Mouse (Mus musculus): Measurements from ENCODE around the gene Hes2. TPM values are rescaled to one million over a fixed set of nuclear protein-coding genes. Genes with fewer than 3 reads are reported as not detected.

Hes2 gene
- total and polyA plus RNA-seq, 2 experiments from 2014 or later, result not detected

GRCm38 (mm10) chr4:152125161-152126025, 33.3 kb upstream of the Hes2 start:
- DNase-seq (ENCODE audit: low spot score), result peak; percentile 25
- no peak overlapping the region for H3K9ac ChIP-seq (replicated peaks; ENCODE audit: low read length)

GRCm38 (mm10) chr4:152126026-152126920, 32.4 kb upstream of the Hes2 start:
- Histone ChIP-seq H3K9ac (replicated peaks; ENCODE audit: low read length) (peak overlapping the region; percentile 5; the same call in 1 of the 2 replicates), H3K36me3 (ENCODE audit: insufficient read depth, low read length) (no peaks in the 10 kb centered on the region), H3K4me2 (ENCODE audit: low read depth, low read length) (peak overlapping the region; percentile 50), H3K4me1 (ENCODE audit: insufficient read depth, low read length) (peaks cover 24% of the 10 kb centered on the region), H3K27me3 (ENCODE audit: insufficient read depth, low read length) (peaks cover 86% of the 10 kb centered on the region), H3K27ac (no peak overlapping the region), H3K4me3 (ENCODE audit: low read length) (peak overlapping the region; percentile 24), H3K9me3 (ENCODE audit: low read length) (no peaks in the 10 kb centered on the region)
- DNase-seq (ENCODE audit: low spot score), result peak; percentile 45
- peak; percentile 22; the same call in 1 of the 2 replicates for TF ChIP-seq CTCF (IDR thresholded peaks at IDR 0.05; ENCODE audit: low read depth)
- WGBS, result 2% methylated on average over 65 of the region's 65 CpGs
- ATAC-seq, result no peak

More at GRCm38 (mm10) chr4:152125161-152126025, 33.3 kb upstream of the Hes2 start:
- no peak for TF ChIP-seq CTCF (IDR thresholded peaks at IDR 0.05; ENCODE audit: low read depth)
- Histone ChIP-seq H3K36me3 (ENCODE audit: insufficient read depth, low read length) (no peaks in the 10 kb centered on the region), H3K4me2 (ENCODE audit: low read depth, low read length) (peak overlapping the region; percentile 50), H3K4me3 (ENCODE audit: low read length) (peak overlapping the region; percentile 24), H3K4me1 (ENCODE audit: insufficient read depth, low read length) (peaks cover 15% of the 10 kb centered on the region; the same call in 1 of the 2 replicates), H3K27me3 (ENCODE audit: insufficient read depth, low read length) (peaks cover 91% of the 10 kb centered on the region), H3K9me3 (ENCODE audit: low read length) (no peaks in the 10 kb centered on the region), H3K27ac (no peak overlapping the region)
- 7% methylated on average over 56 of the region's 56 CpGs for WGBS
- ATAC-seq, result no peak; the same call in 1 of the 2 replicates

GRCm38 (mm10) chr4:152127884-152128283, 30.8 kb upstream of the Hes2 start:
- TF ChIP-seq CTCF (IDR thresholded peaks at IDR 0.05; ENCODE audit: low read depth), result no peak
- Histone ChIP-seq H3K27me3 (ENCODE audit: insufficient read depth, low read length) (peaks cover 87% of the 10 kb centered on the region), H3K4me1 (ENCODE audit: insufficient read depth, low read length) (peaks cover 26% of the 10 kb centered on the region), H3K4me2 (ENCODE audit: low read depth, low read length) (no peak overlapping the region), H3K36me3 (ENCODE audit: insufficient read depth, low read length) (no peaks in the 10 kb centered on the region), H3K9me3 (ENCODE audit: low read length) (no peaks in the 10 kb centered on the region), H3K9ac (replicated peaks; ENCODE audit: low read length) (no peak overlapping the region), H3K27ac (no peak overlapping the region), H3K4me3 (ENCODE audit: low read length) (no peak overlapping the region)
- DNase-seq (ENCODE audit: low spot score), result no peak
- WGBS, result 86% methylated on average over 11 of the region's 11 CpGs
- no peak for ATAC-seq

GRCm38 (mm10) chr4:152128784-152129183, 29.9 kb upstream of the Hes2 start:
- Histone ChIP-seq H3K4me1 (ENCODE audit: insufficient read depth, low read length) (peaks cover 26% of the 10 kb centered on the region), H3K4me2 (ENCODE audit: low read depth, low read length) (no peak overlapping the region), H3K9me3 (ENCODE audit: low read length) (no peaks in the 10 kb centered on the region), H3K27me3 (ENCODE audit: insufficient read depth, low read length) (peaks cover 85% of the 10 kb centered on the region), H3K36me3 (ENCODE audit: insufficient read depth, low read length) (no peaks in the 10 kb centered on the region), H3K9ac (replicated peaks; ENCODE audit: low read length) (no peak overlapping the region), H3K27ac (no peak overlapping the region), H3K4me3 (ENCODE audit: low read length) (no peak overlapping the region)
- ATAC-seq, result no peak
- WGBS, result 53% methylated on average over 5 of the region's 5 CpGs
- no peak for TF ChIP-seq CTCF (IDR thresholded peaks at IDR 0.05; ENCODE audit: low read depth)
- DNase-seq (ENCODE audit: low spot score), result no peak

GRCm38 (mm10) chr4:152129395-152129930, 29.2 kb upstream of the Hes2 start:
- Histone ChIP-seq H3K4me1 (ENCODE audit: insufficient read depth, low read length) (peaks cover 26% of the 10 kb centered on the region), H3K9ac (replicated peaks; ENCODE audit: low read length) (no peak overlapping the region), H3K4me3 (ENCODE audit: low read length) (no peak overlapping the region), H3K27me3 (ENCODE audit: insufficient read depth, low read length) (peaks cover 83% of the 10 kb centered on the region), H3K9me3 (ENCODE audit: low read length) (no peaks in the 10 kb centered on the region), H3K4me2 (ENCODE audit: low read depth, low read length) (no peak overlapping the region), H3K36me3 (ENCODE audit: insufficient read depth, low read length) (no peaks in the 10 kb centered on the region), H3K27ac (no peak overlapping the region)
- no peak for DNase-seq (ENCODE audit: low spot score)
- WGBS, result 28% methylated on average over 13 of the region's 13 CpGs
- TF ChIP-seq CTCF (IDR thresholded peaks at IDR 0.05; ENCODE audit: low read depth), result no peak
- ATAC-seq, result no peak
